Comparison of ENCODE assay signal across 21 mouse cellular contexts in genomic region chr1:70082208-70082878, GRCm38 (mm10).
DNase-seq lines count a peak whose midpoint lies in the region; ATAC-seq and TF ChIP-seq lines count a peak whose summit lies in the region.
"Had no signal": no experiment of that assay in that cellular context is flagged by ENCODE, and none has a peak within 500 bp of the region (broad histone marks: within the 10 kb centered on the region; RNA-seq: fewer than 3 reads in every experiment).

No protein-coding gene starts in this region.

- no peaks in the 10 kb centered on the region for H3K9me3 ChIP-seq in hindbrain, embryonic 10.5 days
- H3K9me3 ChIP-seq in hindbrain, embryonic 11.5 days (ENCODE audit: control insufficient read depth, low read length), result no peaks in the 10 kb centered on the region
- H3K9me3 ChIP-seq in neural tube, embryonic 12.5 days, result no peaks in the 10 kb centered on the region
- no peaks in the 10 kb centered on the region for H3K9me3 ChIP-seq in hindbrain, postnatal 0 days (ENCODE audit: low read length)
- H3K9me3 ChIP-seq in forebrain, embryonic 16.5 days (ENCODE audit: control insufficient read depth, low read length), result no peaks in the 10 kb centered on the region
- H3K9me3 ChIP-seq: embryonic facial prominence, embryonic 13.5 days; forebrain, embryonic 12.5 days; heart, embryonic 13.5 days; intestine, embryonic 15.5 days had no signal

- DNase-seq in hindbrain, embryonic 10.5 days (ENCODE audit: low spot score), result no peak
- DNase-seq in hindbrain, embryonic 11.5 days (ENCODE audit: low spot score), result no peak
- DNase-seq in neural tube, embryonic 10.5 days (ENCODE audit: extremely low spot score, low spot score), result no peak
- DNase-seq in hindbrain, postnatal 0 days (ENCODE audit: low spot score), result peak; percentile 14
- DNase-seq in right cerebral cortex, adult 18-20 months, result no peak
- DNase-seq in kidney, postnatal 25 days, result no peak
- DNase-seq: adrenal gland, adult 2 months; adrenal gland, postnatal 36 days; cerebellum, adult 11-12 months; cerebellum, adult 9-10 months; cerebellum, postnatal 25 days; forebrain, postnatal 0 days; gastrocnemius, adult 2 months; gastrocnemius, postnatal 25 days; heart, postnatal 36 days had no signal

- no peaks in the 10 kb centered on the region for H3K36me3 ChIP-seq in hindbrain, embryonic 10.5 days
- H3K36me3 ChIP-seq in hindbrain, embryonic 11.5 days (ENCODE audit: control insufficient read depth, insufficient read depth, low read length), result no peaks in the 10 kb centered on the region
- H3K36me3 ChIP-seq in neural tube, embryonic 12.5 days, result no peaks in the 10 kb centered on the region
- H3K36me3 ChIP-seq in hindbrain, postnatal 0 days (ENCODE audit: insufficient read depth, low read length), result no peaks in the 10 kb centered on the region
- H3K36me3 ChIP-seq in forebrain, embryonic 16.5 days (ENCODE audit: control insufficient read depth, insufficient read depth), result no peaks in the 10 kb centered on the region
- H3K36me3 ChIP-seq: embryonic facial prominence, embryonic 13.5 days; forebrain, embryonic 12.5 days; heart, embryonic 13.5 days; intestine, embryonic 15.5 days had no signal

- 62% methylated on average over 7 of the region's 7 CpGs for WGBS in hindbrain, embryonic 10.5 days
- WGBS in hindbrain, embryonic 11.5 days, result 62% methylated on average over 6 of the region's 7 CpGs
- 57% methylated on average over 7 of the region's 7 CpGs for WGBS in neural tube, embryonic 12.5 days
- WGBS in hindbrain, postnatal 0 days, result 38% methylated on average over 7 of the region's 7 CpGs
- WGBS in forebrain, embryonic 16.5 days, result 53% methylated on average over 7 of the region's 7 CpGs

- no peak overlapping the region for H3K4me2 ChIP-seq in hindbrain, embryonic 11.5 days (replicated peaks; ENCODE audit: low read depth, low read length)
- H3K4me2 ChIP-seq in neural tube, embryonic 12.5 days (replicated peaks), result no peak overlapping the region
- H3K4me2 ChIP-seq in hindbrain, postnatal 0 days (ENCODE audit: low read depth, low read length), result no peak overlapping the region
- no peak overlapping the region for H3K4me2 ChIP-seq in forebrain, embryonic 16.5 days (ENCODE audit: low read length)
- H3K4me2 ChIP-seq: embryonic facial prominence, embryonic 13.5 days; forebrain, embryonic 12.5 days; heart, embryonic 13.5 days; intestine, embryonic 15.5 days had no signal

- no peak overlapping the region for H3K9ac ChIP-seq in hindbrain, embryonic 11.5 days (ENCODE audit: low read depth, low read length)
- no peak overlapping the region for H3K9ac ChIP-seq in neural tube, embryonic 12.5 days
- H3K9ac ChIP-seq in hindbrain, postnatal 0 days (replicated peaks; ENCODE audit: low read length), result no peak overlapping the region
- H3K9ac ChIP-seq in forebrain, embryonic 16.5 days (replicated peaks; ENCODE audit: low read depth, low read length), result no peak overlapping the region
- H3K9ac ChIP-seq: embryonic facial prominence, embryonic 13.5 days; forebrain, embryonic 12.5 days; forebrain, postnatal 0 days; heart, embryonic 13.5 days; intestine, embryonic 15.5 days had no signal

- ATAC-seq in hindbrain, embryonic 11.5 days (ENCODE audit: low FRiP score), result no peak
- ATAC-seq in neural tube, embryonic 12.5 days (ENCODE audit: low FRiP score, low read depth), result peak; percentile 76
- no peak for ATAC-seq in hindbrain, postnatal 0 days
- ATAC-seq in forebrain, embryonic 16.5 days, result no peak; the same call in 1 of the 2 replicates
- ATAC-seq: forebrain, postnatal 0 days; intestine, embryonic 15.5 days had no signal

- no peaks in the 10 kb centered on the region for H3K27me3 ChIP-seq in hindbrain, embryonic 10.5 days (ENCODE audit: insufficient read depth, poor library complexity, severe bottlenecking)
- no peaks in the 10 kb centered on the region for H3K27me3 ChIP-seq in hindbrain, embryonic 11.5 days (ENCODE audit: control insufficient read depth, insufficient read depth, low read length)
- H3K27me3 ChIP-seq in neural tube, embryonic 12.5 days (replicated peaks), result no peaks in the 10 kb centered on the region
- no peaks in the 10 kb centered on the region for H3K27me3 ChIP-seq in hindbrain, postnatal 0 days (ENCODE audit: insufficient read depth, low read length)
- H3K27me3 ChIP-seq in forebrain, embryonic 16.5 days (replicated peaks; ENCODE audit: control insufficient read depth, insufficient read depth, low read length), result no peaks in the 10 kb centered on the region
- H3K27me3 ChIP-seq: embryonic facial prominence, embryonic 13.5 days; forebrain, embryonic 12.5 days; heart, embryonic 13.5 days; intestine, embryonic 15.5 days had no signal

- peaks cover 15% of the 10 kb centered on the region for H3K4me1 ChIP-seq in hindbrain, embryonic 10.5 days (replicated peaks)
- no peaks in the 10 kb centered on the region for H3K4me1 ChIP-seq in hindbrain, embryonic 11.5 days (replicated peaks; ENCODE audit: control insufficient read depth, insufficient read depth, low read length)
- H3K4me1 ChIP-seq in neural tube, embryonic 12.5 days, result no peaks in the 10 kb centered on the region
- no peaks in the 10 kb centered on the region for H3K4me1 ChIP-seq in hindbrain, postnatal 0 days (ENCODE audit: insufficient read depth, low read length)
- no peaks in the 10 kb centered on the region for H3K4me1 ChIP-seq in forebrain, embryonic 16.5 days (replicated peaks; ENCODE audit: control insufficient read depth, insufficient read depth, low read length)
- H3K4me1 ChIP-seq: embryonic facial prominence, embryonic 13.5 days; intestine, embryonic 15.5 days had no signal

- H3K27ac ChIP-seq in hindbrain, embryonic 10.5 days, result peak overlapping the region; percentile 23; the same call in 1 of the 2 replicates
- no peak overlapping the region for H3K27ac ChIP-seq in hindbrain, embryonic 11.5 days (ENCODE audit: low read depth, low read length)
- H3K27ac ChIP-seq in neural tube, embryonic 12.5 days, result no peak overlapping the region
- no peak overlapping the region for H3K27ac ChIP-seq in hindbrain, postnatal 0 days
- H3K27ac ChIP-seq in forebrain, embryonic 16.5 days (ENCODE audit: low read length), result no peak overlapping the region
- H3K27ac ChIP-seq: embryonic facial prominence, embryonic 13.5 days; forebrain, embryonic 12.5 days; gastrocnemius, adult 2 months; heart, embryonic 13.5 days; intestine, embryonic 15.5 days had no signal

- no peak for TF ChIP-seq CTCF in hindbrain, postnatal 0 days (IDR thresholded peaks at IDR 0.05; ENCODE audit: low read depth)

- no peak overlapping the region for H3K4me3 ChIP-seq in hindbrain, embryonic 10.5 days
- H3K4me3 ChIP-seq in hindbrain, embryonic 11.5 days (ENCODE audit: low read depth, low read length), result no peak overlapping the region
- H3K4me3 ChIP-seq in neural tube, embryonic 12.5 days, result no peak overlapping the region
- H3K4me3 ChIP-seq in hindbrain, postnatal 0 days (ENCODE audit: low read length), result no peak overlapping the region
- no peak overlapping the region for H3K4me3 ChIP-seq in forebrain, embryonic 16.5 days (replicated peaks; ENCODE audit: low read length)
- H3K4me3 ChIP-seq: embryonic facial prominence, embryonic 13.5 days; forebrain, embryonic 12.5 days; gastrocnemius, adult 2 months; heart, embryonic 13.5 days; intestine, embryonic 15.5 days had no signal
